Mouse (Mus musculus) lung, postnatal 0 days (tissue): Measurements from ENCODE around the gene Tufm.

Source experiments
- CTCF ChIP-seq: IDR thresholded peaks from 2 replicates; pipeline ENCODE4 v1.5.1; 2016; ENCODE audit warnings: antibody characterized with exemption, mild to moderate bottlenecking
- EP300 ChIP-seq: IDR thresholded peaks from 2 replicates; pipeline ENCODE4 v1.6.1; 2016; ENCODE audit warnings: antibody characterized with exemption, mild to moderate bottlenecking, control low read depth

DNA sequence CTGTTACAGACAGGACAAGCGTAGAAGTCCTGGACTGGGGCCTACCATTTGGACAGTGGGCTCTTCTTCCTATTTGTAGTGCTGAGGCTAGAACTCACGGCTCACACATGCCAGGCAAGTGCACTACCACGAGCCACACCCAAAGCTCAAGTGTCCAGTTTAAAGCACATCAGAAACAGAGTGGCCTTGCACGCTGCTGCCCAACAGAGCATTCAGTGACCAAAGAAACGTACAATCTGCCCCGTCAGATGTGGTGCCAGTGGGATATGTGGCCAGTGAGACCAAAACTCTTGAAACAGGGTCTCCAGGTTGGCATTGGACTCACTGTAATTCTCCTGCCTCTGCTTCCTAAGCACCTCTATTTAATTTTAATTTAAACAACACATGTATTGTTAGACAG, 36.5 kb upstream of the Tufm start:
- TF ChIP-seq CTCF: no peak
- TF ChIP-seq EP300: no peak
